Comparison of ENCODE assay signal across 8 mouse cellular contexts in the genomic region with DNA sequence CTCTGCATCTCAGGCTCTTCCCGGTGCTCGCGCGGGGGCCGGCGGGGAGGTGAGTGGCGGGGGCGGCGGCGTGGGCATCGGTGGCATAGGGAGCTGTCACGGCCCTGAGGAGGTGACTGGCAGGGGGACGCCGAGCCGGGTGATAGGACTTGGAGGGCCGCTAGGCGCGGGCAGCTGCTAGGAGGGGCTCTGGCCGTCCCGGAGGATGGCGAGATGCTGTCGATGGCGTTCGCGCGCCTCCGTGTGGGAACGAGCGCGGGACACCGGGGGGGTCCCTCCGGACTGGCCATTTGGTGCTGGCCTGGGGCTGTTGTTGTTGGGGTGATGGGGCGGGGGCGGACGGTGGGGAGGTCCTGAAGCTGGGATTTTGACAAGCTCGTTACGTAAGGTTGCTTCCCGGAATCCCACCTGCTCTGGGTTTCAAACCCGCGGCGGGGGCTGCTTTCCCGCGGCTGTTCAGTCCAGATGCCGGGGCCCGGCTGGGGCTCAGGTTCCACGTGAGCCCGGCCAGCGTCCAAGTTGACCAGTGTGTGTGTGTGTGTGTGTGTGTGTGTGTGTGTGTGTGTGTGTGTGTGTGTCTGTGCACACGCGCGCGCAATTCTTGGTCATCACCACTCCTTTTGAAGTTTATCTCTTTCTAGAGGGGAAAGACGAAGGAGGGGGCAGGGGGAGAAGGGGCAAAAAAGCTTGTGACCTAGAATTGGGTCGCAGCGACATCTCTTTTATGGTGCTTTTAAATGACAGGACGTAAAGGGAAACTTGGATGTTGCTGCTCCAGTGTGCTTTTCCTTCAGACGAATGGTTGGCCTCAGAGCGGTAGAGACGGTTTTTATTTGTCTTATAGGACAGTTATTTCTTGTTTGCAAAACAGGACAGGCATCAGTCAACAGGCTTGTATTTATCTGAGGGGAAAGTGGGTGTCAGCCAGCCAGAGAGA. TPM values are rescaled to one million over a fixed set of nuclear protein-coding genes. Genes with fewer than 3 reads are reported as not detected.
DNase-seq lines count a peak whose midpoint lies in the region; ATAC-seq and TF ChIP-seq lines count a peak whose summit lies in the region.

No protein-coding gene starts in this region.

- H3K36me3 ChIP-seq in E14TG2a.4 (ENCODE audit: insufficient read depth, low read length): no peaks in the 10 kb centered on the region
- no peaks in the 10 kb centered on the region for H3K36me3 ChIP-seq in lung, embryonic 14.5 days (ENCODE audit: insufficient read depth)

- no peak overlapping the region; the same call in 1 of the 2 replicates for H3K27ac ChIP-seq in embryonic fibroblast, embryonic 13.5 days (ENCODE audit: insufficient read depth, low read length)
- H3K27ac ChIP-seq in layer of hippocampus, adult 2 months: peak overlapping the region; percentile 99
- peak overlapping the region; percentile 93 for H3K27ac ChIP-seq in lung, embryonic 14.5 days (ENCODE audit: low read depth)

- peak overlapping the region; percentile 75 for H3K4me2 ChIP-seq in lung, embryonic 14.5 days

- H3K9me3 ChIP-seq in E14TG2a.4 (ENCODE audit: low read length): no peaks in the 10 kb centered on the region
- H3K9me3 ChIP-seq in lung, embryonic 14.5 days (ENCODE audit: low read depth, low read length): no peaks in the 10 kb centered on the region

- peak overlapping the region; percentile 67 for H3K9ac ChIP-seq in lung, embryonic 14.5 days

- peaks cover 12% of the 10 kb centered on the region for H3K4me1 ChIP-seq in E14TG2a.4 (replicated peaks; ENCODE audit: low read depth, low read length)
- no peaks in the 10 kb centered on the region for H3K4me1 ChIP-seq in embryonic fibroblast, embryonic 13.5 days (ENCODE audit: control insufficient read depth, insufficient read depth, low read length)
- H3K4me1 ChIP-seq in lung, embryonic 14.5 days (ENCODE audit: insufficient read depth): no peaks in the 10 kb centered on the region

- peaks cover 4% of the 10 kb centered on the region; the same call in 1 of the 2 replicates for H3K27me3 ChIP-seq in E14TG2a.4 (ENCODE audit: insufficient read depth, low read length)
- H3K27me3 ChIP-seq in lung, embryonic 14.5 days (ENCODE audit: insufficient read depth, low read length): no peaks in the 10 kb centered on the region

- TF ChIP-seq CTCF in E14TG2a.4 (conservative IDR thresholded peaks at IDR 0.05; ENCODE audit: low read length): no peak
- peak; percentile 40; the same call in 1 of the 2 replicates for TF ChIP-seq CTCF in embryonic fibroblast, embryonic 13.5 days (IDR thresholded peaks at IDR 0.05; ENCODE audit: borderline replicate concordance, insufficient read depth, low read length)
- peak; percentile 44 for TF ChIP-seq CTCF in layer of hippocampus, adult 2 months (conservative IDR thresholded peaks at IDR 0.05)
- peak; percentile 42 for TF ChIP-seq CTCF in lung, embryonic 14.5 days (IDR thresholded peaks at IDR 0.05; ENCODE audit: low read depth)

- intact Hi-C loops in heart, postnatal 14 days (cut with DNase I): loop anchor here (5.0 kb wide), 2 partner anchors 35 to 75 kb away; a partner anchor contains a TSS

- H3K4me3 ChIP-seq in E14TG2a.4 (replicated peaks; ENCODE audit: low read length): peak overlapping the region; percentile 95
- H3K4me3 ChIP-seq in embryonic fibroblast, embryonic 13.5 days (ENCODE audit: insufficient read depth, low read length): peak overlapping the region; percentile 71
- H3K4me3 ChIP-seq in layer of hippocampus, adult 2 months: peak overlapping the region; percentile 94
- peak overlapping the region; percentile 82 for H3K4me3 ChIP-seq in lung, embryonic 14.5 days (ENCODE audit: low read depth, low read length)

- ATAC-seq in lung, embryonic 14.5 days (ENCODE audit: insufficient read depth): peak; percentile 88
- ATAC-seq in granulocyte monocyte progenitor cell, adult 5-6 weeks (replicated peaks; ENCODE audit: poor library complexity, severe bottlenecking): no peak

- no peak for TF ChIP-seq POLR2A in embryonic fibroblast, embryonic 13.5 days (IDR thresholded peaks at IDR 0.05; ENCODE audit: low read depth, low read length)

- WGBS in lung, embryonic 14.5 days: under 1% methylated on average over 59 of the region's 59 CpGs

- peak; percentile 79 for DNase-seq in adrenal gland, postnatal 10 days
- DNase-seq in heart, postnatal 14 days: peak; percentile 60 to 62
- peak in 1 of 2 experiments; percentile 56 for DNase-seq in layer of hippocampus, adult 2 months (ENCODE audit: low spot score in 2 of 2)
- DNase-seq in lung, embryonic 14.5 days: peak; percentile 71
- DNase-seq in retina, embryonic 14.5 days (ENCODE audit: low spot score): peak; percentile 73

RNA-seq across cellular contexts. Expression of a gene that starts 0.7 kb away (rescaled TPM):
- 10 to 100 TPM; 16.8 to 18.9 TPM for total RNA-seq in adrenal gland, postnatal 10 days (2021)
- 34.8 and 51.0 TPM in 2 replicates for polyA plus RNA-seq in embryonic fibroblast, embryonic 13.5 days (2011; ENCODE audit: insufficient read length, low read depth, missing spikeins)
- total RNA-seq in heart, postnatal 14 days (2021): 10 to 100 TPM; 10.6 to 12.6 TPM
- 10 to 100 TPM; 39.9 to 41.5 TPM for total RNA-seq in layer of hippocampus, adult 2 months (2021)
- 9.8 and 10.9 TPM in 2 replicates for polyA plus RNA-seq in lung, embryonic 14.5 days (2014; fragmentation: Nextera tagmentation; extraction: Ambion mirVana)
- 39.8 and 61.0 TPM in 2 replicates for total RNA-seq in granulocyte monocyte progenitor cell, adult 5-6 weeks (2014; fragmentation: Nextera tagmentation)
- total RNA-seq in granulocyte monocyte progenitor cell, adult 5-6 weeks (2017): 27.5 and 28.0 TPM in 2 replicates
